Mouse (Mus musculus) embryonic fibroblast, embryonic 13.5 days (primary cell): ENCODE results near the gene Anks1.

Source experiments
- CTCF ChIP-seq: IDR thresholded peaks from 2 replicates; pipeline ENCODE4 v1.5.1; 2011; ENCODE audit warnings: mild to moderate bottlenecking, control low read depth, low read length, moderate library complexity, borderline replicate concordance; ENCODE audit not compliant: insufficient read depth
- POLR2A ChIP-seq: IDR thresholded peaks from 2 replicates; pipeline ENCODE4 v1.6.1; 2011; ENCODE audit warnings: low read depth, mild to moderate bottlenecking, control low read depth, low read length, moderate library complexity

DNA sequence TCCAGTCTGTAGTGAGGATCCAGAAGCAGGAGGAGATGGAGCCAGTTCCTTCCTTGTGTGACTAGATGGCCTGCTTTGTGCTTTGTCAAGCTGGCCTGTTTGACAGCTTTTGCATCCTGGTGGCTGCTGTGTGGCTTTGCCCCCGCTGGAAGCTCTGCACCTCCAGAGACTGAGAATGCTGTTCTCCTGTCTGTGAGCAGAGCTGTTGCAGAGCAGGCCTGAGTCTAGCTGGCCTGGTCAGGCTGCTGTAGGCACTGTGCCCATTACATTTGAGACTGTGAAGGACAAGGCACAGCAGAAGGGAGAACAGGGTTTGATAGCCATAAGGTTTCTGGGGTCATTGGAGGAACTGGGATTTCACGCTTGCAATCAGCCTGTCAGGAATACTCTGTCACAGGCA lies 32.6 kb downstream of the Anks1 start:
- TF ChIP-seq POLR2A (no peak), CTCF (no peak)
